Mouse (Mus musculus) lung, embryonic 16.5 days (tissue): Measurements from ENCODE around the gene Fos. TPM values are rescaled to one million over a fixed set of nuclear protein-coding genes. Genes with fewer than 3 reads are reported as not detected.

ENCODE experiments used
- ATAC-seq: fragments of 200-750 bp; cut with Nextera tagmentation; 2 replicates; pipeline ENCODE4 v1.8.0; 2017; ENCODE audit warnings: low read depth, mild to moderate bottlenecking, moderate library complexity
- H3K27ac ChIP-seq: fragments of 300-500 bp; sonication (generic); 2 replicates; pipeline ENCODE4 v1.5.1; 2014; ENCODE audit warnings: mild to moderate bottlenecking, control low read depth, low read length
- H3K27me3 ChIP-seq: fragments of 300-500 bp; sonication (generic); 2 replicates; pipeline ENCODE4 v1.6.1; 2014; ENCODE audit warnings: low read depth, low read length, mixed read lengths; ENCODE audit not compliant: control insufficient read depth, insufficient read depth
- H3K36me3 ChIP-seq: fragments of 300-500 bp; sonication (generic); 2 replicates; pipeline ENCODE4 v1.6.1; 2014; ENCODE audit warnings: low read length; ENCODE audit not compliant: control insufficient read depth, insufficient read depth
- H3K4me1 ChIP-seq: fragments of 300-500 bp; sonication (generic); replicated peaks from 2 replicates; pipeline ENCODE4 v1.6.1; 2014; ENCODE audit warnings: low read length, mixed read lengths; ENCODE audit not compliant: control insufficient read depth, insufficient read depth
- H3K4me2 ChIP-seq: fragments of 300-500 bp; sonication (generic); 2 replicates; pipeline ENCODE4 v1.6.1; 2014; ENCODE audit warnings: low read depth, low read length, control low read depth
- H3K4me3 ChIP-seq: fragments of 300-500 bp; sonication (generic); 2 replicates; pipeline ENCODE4 v1.5.1; 2014; ENCODE audit warnings: mild to moderate bottlenecking, low read length, control low read depth
- H3K9ac ChIP-seq: fragments of 300-500 bp; sonication (generic); 2 replicates; pipeline ENCODE4 v1.6.1; 2014; ENCODE audit warnings: low read length, control low read depth
- H3K9me3 ChIP-seq: fragments of 300-500 bp; sonication (generic); 2 replicates; pipeline ENCODE4 v1.6.1; 2016; ENCODE audit warnings: low read length; ENCODE audit not compliant: control insufficient read depth
- WGBS: fragments of 180-500 bp; shearing (Covaris S2); extraction: QIAGEN DNeasy Blood & Tissue Kit; methylation state at CpG from one replicate; pipeline ENCODE4 v1.1.7; 2014; 5-methylcytosine and 5-hydroxymethylcytosine counted together
- polyA plus RNA-seq: library from polyadenylated mRNA; unstranded; fragments of >200 nt; fragmentation: Nextera tagmentation; extraction: Ambion mirVana; gene quantifications from 2 replicates; pipeline ENCODE4 v1.2.1, GENCODE M21; 2015

The Fos gene
- polyA plus RNA-seq, 1 experiment from 2014 or later = 6.8 TPM

- no peaks in the 10 kb centered on the region for H3K36me3 ChIP-seq
- ATAC-seq = peak; percentile 47
- H3K27me3 ChIP-seq = no peaks in the 10 kb centered on the region
- WGBS = 48% methylated on average over 17 of the region's 17 CpGs
- 0 out of 2 replicates have a peak, but pooled peaks cover 2% of the 10 kb centered on the region for H3K4me1 ChIP-seq
- no peak overlapping the region for H3K4me2 ChIP-seq
- no peak overlapping the region for H3K9ac ChIP-seq
- no peak overlapping the region for H3K4me3 ChIP-seq
- peak overlapping the region; percentile 2 for H3K27ac ChIP-seq
- no peaks in the 10 kb centered on the region for H3K9me3 ChIP-seq
Measured at GRCm38 (mm10) chr12:85437172-85437876, 36.4 kb upstream of the Fos start.

DNA sequence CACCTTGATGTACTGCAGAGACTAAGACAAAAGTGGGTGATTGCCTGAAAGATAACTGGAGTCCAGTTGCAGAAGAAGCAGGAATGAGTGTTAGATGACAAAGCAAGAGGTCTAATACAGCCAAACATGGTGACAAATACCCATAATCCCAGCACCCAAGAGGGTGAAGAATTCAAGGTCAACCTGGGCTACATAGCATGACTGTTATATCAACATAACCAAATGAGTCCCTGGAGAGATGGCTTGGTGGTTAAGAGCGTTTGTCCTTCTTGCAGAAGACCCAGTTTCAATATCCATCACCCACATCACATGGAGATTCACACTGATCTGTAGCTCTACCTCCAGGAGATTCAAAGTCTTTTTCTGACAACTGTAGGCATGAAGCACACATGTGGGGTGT lies 30.2 kb upstream of the Fos start:
- Histone ChIP-seq H3K36me3 (no peaks in the 10 kb centered on the region), H3K27ac (no peak overlapping the region), H3K27me3 (no peaks in the 10 kb centered on the region), H3K9me3 (no peaks in the 10 kb centered on the region), H3K9ac (no peak overlapping the region), H3K4me3 (no peak overlapping the region), H3K4me2 (no peak overlapping the region), H3K4me1 (no peaks in the 10 kb centered on the region)
- no peak for ATAC-seq
- WGBS = 91% methylated on average over 1 of the region's 1 CpGs

GRCm38 (mm10) chr12:85444646-85445045 lies 29.0 kb upstream of the Fos start:
- no peak overlapping the region for H3K9ac ChIP-seq
- H3K4me1 ChIP-seq = no peaks in the 10 kb centered on the region
- no peaks in the 10 kb centered on the region for H3K27me3 ChIP-seq
- no peak overlapping the region for H3K27ac ChIP-seq
- no peaks in the 10 kb centered on the region for H3K9me3 ChIP-seq
- ATAC-seq = no peak
- no peaks in the 10 kb centered on the region for H3K36me3 ChIP-seq
- peak overlapping the region; percentile 1; the same call in 1 of the 2 replicates for H3K4me3 ChIP-seq
- 50% methylated on average over 6 of the region's 6 CpGs for WGBS
- 0 out of 2 replicates have a peak overlapping the region, but pooled peaks have one; percentile 18 for H3K4me2 ChIP-seq

- Histone ChIP-seq H3K27ac (no peak overlapping the region), H3K36me3 (no peaks in the 10 kb centered on the region), H3K9me3 (no peaks in the 10 kb centered on the region), H3K4me1 (peaks cover 6% of the 10 kb centered on the region), H3K27me3 (no peaks in the 10 kb centered on the region), H3K9ac (no peak overlapping the region), H3K4me2 (no peak overlapping the region), H3K4me3 (no peak overlapping the region)
- no peak for ATAC-seq
- 76% methylated on average over 6 of the region's 6 CpGs for WGBS
Measured at GRCm38 (mm10) chr12:85447009-85447408, 26.7 kb upstream of the Fos start.

GRCm38 (mm10) chr12:85447490-85447889 lies 26.2 kb upstream of the Fos start:
- 44% methylated on average over 4 of the region's 4 CpGs for WGBS
- Histone ChIP-seq H3K4me2 (no peak overlapping the region), H3K27ac (no peak overlapping the region), H3K4me1 (peaks cover 6% of the 10 kb centered on the region), H3K4me3 (no peak overlapping the region), H3K27me3 (no peaks in the 10 kb centered on the region), H3K9me3 (no peaks in the 10 kb centered on the region), H3K9ac (no peak overlapping the region), H3K36me3 (no peaks in the 10 kb centered on the region)
- ATAC-seq = no peak

DNA sequence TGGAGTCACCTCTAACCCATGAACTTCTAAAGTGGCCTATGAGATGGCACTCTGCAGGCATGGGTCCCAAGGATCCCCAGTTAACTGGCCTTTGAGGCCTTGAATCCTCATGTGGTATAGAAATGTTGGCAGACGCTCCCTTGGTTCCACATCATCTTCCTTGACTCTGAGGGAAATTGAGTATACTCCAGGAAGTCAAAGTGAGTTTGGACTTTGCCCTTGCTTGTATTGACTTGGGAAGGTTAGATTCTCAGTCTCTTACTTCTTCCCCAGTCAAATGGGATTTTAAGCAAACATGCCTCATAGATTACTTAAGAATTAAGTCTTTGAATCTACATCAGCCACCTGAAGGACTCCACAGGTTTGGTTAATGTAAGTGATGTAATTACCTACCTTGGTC lies 24.2 kb upstream of the Fos start:
- Histone ChIP-seq H3K9me3 (no peaks in the 10 kb centered on the region), H3K27ac (no peak overlapping the region), H3K36me3 (no peaks in the 10 kb centered on the region), H3K4me1 (peaks cover 18% of the 10 kb centered on the region), H3K27me3 (no peaks in the 10 kb centered on the region), H3K4me2 (no peak overlapping the region), H3K4me3 (no peak overlapping the region), H3K9ac (no peak overlapping the region)
- no peak for ATAC-seq
- WGBS = 97% methylated on average over 1 of the region's 1 CpGs

- WGBS = 21% methylated on average over 22 of the region's 22 CpGs
- H3K27me3 ChIP-seq = no peaks in the 10 kb centered on the region
- peak overlapping the region; percentile 88 for H3K27ac ChIP-seq
- no peaks in the 10 kb centered on the region for H3K36me3 ChIP-seq
- H3K9ac ChIP-seq = peak overlapping the region; percentile 3; the same call in 1 of the 2 replicates
- H3K4me1 ChIP-seq = peaks cover 34% of the 10 kb centered on the region
- no peak overlapping the region; the same call in 1 of the 2 replicates for H3K4me3 ChIP-seq
- no peaks in the 10 kb centered on the region for H3K9me3 ChIP-seq
- peak overlapping the region; percentile 16 for H3K4me2 ChIP-seq
- ATAC-seq = peak; percentile 22
Measured at GRCm38 (mm10) chr12:85451693-85452491, 21.8 kb upstream of the Fos start.

GRCm38 (mm10) chr12:85455065-85456058 lies 18.3 kb upstream of the Fos start:
- Histone ChIP-seq H3K4me2 (peak overlapping the region; percentile 78), H3K36me3 (no peaks in the 10 kb centered on the region), H3K27ac (peak overlapping the region; percentile 94), H3K4me1 (peaks cover 40% of the 10 kb centered on the region), H3K4me3 (peak overlapping the region; percentile 56), H3K27me3 (no peaks in the 10 kb centered on the region), H3K9me3 (no peaks in the 10 kb centered on the region), H3K9ac (peak overlapping the region; percentile 65)
- peak; percentile 96 for ATAC-seq
- WGBS = under 1% methylated on average over 44 of the region's 44 CpGs
